Mouse (Mus musculus) kidney, adult 2 months (tissue): Measurements from ENCODE around the gene Elmo1. TPM values are rescaled to one million over a fixed set of nuclear protein-coding genes. Genes with fewer than 3 reads are reported as not detected.

Experiments
- DNase-seq: peaks from one replicate; pipeline ENCODE4 v3.0.0; 2021
- H3K27ac ChIP-seq: fragments of 200-500 bp; 2 replicates; pipeline ENCODE4 v1.5.1; 2012; ENCODE audit warnings: low read depth, low read length, control low read depth, inconsistent platforms; ENCODE audit not compliant: insufficient read depth
- H3K27me3 ChIP-seq: fragments of 200-500 bp; replicated peaks from 2 replicates; pipeline ENCODE4 v1.6.1; 2012; ENCODE audit warnings: mild to moderate bottlenecking, moderate library complexity, low read length, inconsistent platforms; ENCODE audit not compliant: control insufficient read depth, insufficient read depth
- H3K36me3 ChIP-seq: fragments of 200-500 bp; 2 replicates; pipeline ENCODE4 v1.6.1; 2012; ENCODE audit warnings: mild to moderate bottlenecking, moderate library complexity, low read length, inconsistent platforms; ENCODE audit not compliant: control insufficient read depth, insufficient read depth
- H3K4me1 ChIP-seq: fragments of 200-500 bp; 2 replicates; pipeline ENCODE4 v1.6.1; 2011; ENCODE audit warnings: low read length; ENCODE audit not compliant: control insufficient read depth, insufficient read depth
- H3K4me3 ChIP-seq: fragments of 200-500 bp; 2 replicates; pipeline ENCODE4 v1.5.1; 2011; ENCODE audit warnings: mild to moderate bottlenecking, low read depth, low read length, control low read depth; ENCODE audit not compliant: insufficient read depth
- CTCF ChIP-seq: fragments of 200-500 bp; conservative IDR thresholded peaks from 2 replicates; pipeline ENCODE4 v1.5.1; 2011; ENCODE audit warnings: low read depth, mild to moderate bottlenecking, control low read depth, low read length, moderate library complexity, mixed read lengths; ENCODE audit not compliant: insufficient read depth, insufficient read length
- POLR2A ChIP-seq: fragments of 200-500 bp; IDR thresholded peaks from one replicate; pipeline ENCODE4 v1.6.1; 2011; ENCODE audit warnings: low read depth, low read length, control low read depth
- WGBS: fragments of 180-500 bp; shearing (Covaris S2); methylation state at CpG from one replicate; pipeline ENCODE4 v1.1.7; 2018; 5-methylcytosine and 5-hydroxymethylcytosine counted together
- polyA plus RNA-seq: library from polyadenylated mRNA; depleted of rRNA; stranded (reverse); fragments of >200 nt; gene quantifications from 2 replicates; pipeline ENCODE4 v1.2.3, GENCODE M21; 2012

The Elmo1 gene
- polyA plus RNA-seq, 1 experiment, result 4.5 TPM

GRCm38 (mm10) chr13:20093307-20094045, 3.1 kb downstream of the Elmo1 start:
- no peaks in the 10 kb centered on the region for H3K36me3 ChIP-seq
- no peak for TF ChIP-seq POLR2A
- TF ChIP-seq CTCF, result no peak
- 54% methylated on average over 19 of the region's 19 CpGs for WGBS
- DNase-seq, result peak; percentile 37
- H3K27me3 ChIP-seq, result peaks cover 2% of the 10 kb centered on the region; the same call in 1 of the 2 replicates
- no peak overlapping the region for H3K4me3 ChIP-seq
- no peak overlapping the region for H3K27ac ChIP-seq
- H3K4me1 ChIP-seq, result no peaks in the 10 kb centered on the region

GRCm38 (mm10) chr13:20094916-20095700, 4.7 kb downstream of the Elmo1 start:
- no peak overlapping the region for H3K27ac ChIP-seq
- peaks cover 2% of the 10 kb centered on the region; the same call in 1 of the 2 replicates for H3K27me3 ChIP-seq
- no peaks in the 10 kb centered on the region for H3K36me3 ChIP-seq
- no peak for DNase-seq
- no peak for TF ChIP-seq CTCF
- TF ChIP-seq POLR2A, result no peak
- no peaks in the 10 kb centered on the region for H3K4me1 ChIP-seq
- H3K4me3 ChIP-seq, result no peak overlapping the region
- 89% methylated on average over 4 of the region's 4 CpGs for WGBS

DNA sequence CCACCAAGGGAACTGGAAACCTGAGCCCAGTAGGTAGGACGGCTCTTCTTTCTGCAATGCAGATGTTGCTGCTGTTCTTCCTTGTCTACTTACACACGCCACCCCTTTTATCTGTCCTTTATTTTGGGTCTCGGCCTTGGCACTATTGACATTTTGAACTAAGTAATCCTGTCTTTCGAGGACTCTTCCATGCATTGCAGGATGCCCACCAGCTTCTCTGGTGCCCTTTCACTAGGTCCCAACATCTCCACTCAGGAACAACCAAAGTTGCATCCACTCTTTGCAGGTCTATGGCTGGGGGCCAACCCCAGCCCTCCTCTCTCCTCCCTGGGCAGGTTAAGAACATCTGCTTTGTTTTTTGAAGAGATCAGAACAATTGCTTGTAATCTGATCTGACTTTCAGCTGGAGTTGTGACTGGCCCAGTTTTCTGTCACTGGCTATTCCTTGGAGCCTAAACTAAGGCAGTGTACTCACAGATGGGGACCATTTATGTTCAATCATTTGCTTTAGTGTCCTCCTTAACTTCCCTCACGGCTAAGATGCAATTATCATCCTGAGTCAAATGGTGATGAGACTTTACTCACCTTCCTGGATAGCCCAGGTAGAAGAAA, 6.7 kb downstream of the Elmo1 start:
- TF ChIP-seq POLR2A, result no peak
- TF ChIP-seq CTCF, result no peak
- no peaks in the 10 kb centered on the region for H3K4me1 ChIP-seq
- H3K27me3 ChIP-seq, result no peaks in the 10 kb centered on the region
- no peaks in the 10 kb centered on the region for H3K36me3 ChIP-seq
- H3K27ac ChIP-seq, result no peak overlapping the region
- WGBS, result 69% methylated on average over 5 of the region's 5 CpGs
- no peak for DNase-seq
- H3K4me3 ChIP-seq, result no peak overlapping the region

- Histone ChIP-seq H3K4me1 (no peaks in the 10 kb centered on the region), H3K36me3 (no peaks in the 10 kb centered on the region), H3K27ac (no peak overlapping the region; the same call in 1 of the 2 replicates), H3K4me3 (no peak overlapping the region), H3K27me3 (no peaks in the 10 kb centered on the region)
- no peak for DNase-seq
- 52% methylated on average over 5 of the region's 5 CpGs for WGBS
- no peak for TF ChIP-seq CTCF
- TF ChIP-seq POLR2A, result no peak
These were observed 7.7 kb downstream of the Elmo1 start for GRCm38 (mm10) chr13:20097934-20098593.

- WGBS, result 89% methylated on average over 3 of the region's 3 CpGs
- TF ChIP-seq CTCF (no peak), POLR2A (no peak)
- Histone ChIP-seq H3K36me3 (no peaks in the 10 kb centered on the region), H3K27me3 (no peaks in the 10 kb centered on the region), H3K4me3 (no peak overlapping the region), H3K27ac (no peak overlapping the region; the same call in 1 of the 2 replicates), H3K4me1 (no peaks in the 10 kb centered on the region)
- DNase-seq, result no peak
These were observed 8.2 kb downstream of the Elmo1 start for GRCm38 (mm10) chr13:20098594-20098965.

GRCm38 (mm10) chr13:20099546-20099945, 9.2 kb downstream of the Elmo1 start:
- Histone ChIP-seq H3K36me3 (no peaks in the 10 kb centered on the region), H3K4me1 (no peaks in the 10 kb centered on the region), H3K27ac (no peak overlapping the region), H3K27me3 (no peaks in the 10 kb centered on the region), H3K4me3 (no peak overlapping the region)
- TF ChIP-seq CTCF (no peak), POLR2A (no peak)
- WGBS, result 31% methylated on average over 4 of the region's 4 CpGs
- peak; percentile 24 for DNase-seq
